Mouse (Mus musculus) left cerebral cortex, adult 8-10 months (tissue): ENCODE data around the gene Rerg. TPM values are rescaled to one million over a fixed set of nuclear protein-coding genes. Genes with fewer than 3 reads are reported as not detected.

Experiments used
- DNase-seq, 2 experiments: peaks; one replicate each; pipeline ENCODE4 v3.0.0; 2022; ENCODE audit warnings: low spot score in 2 of 2
- total RNA-seq, 4 experiments: library from RNA; stranded (reverse); gene quantifications; 2 replicates each; pipeline ENCODE4 v1.2.4; 2022

Gene Rerg
- total RNA-seq, 4 experiments from 2014 or later = 13.6 to 17.9 (median 15.1) TPM

DNA sequence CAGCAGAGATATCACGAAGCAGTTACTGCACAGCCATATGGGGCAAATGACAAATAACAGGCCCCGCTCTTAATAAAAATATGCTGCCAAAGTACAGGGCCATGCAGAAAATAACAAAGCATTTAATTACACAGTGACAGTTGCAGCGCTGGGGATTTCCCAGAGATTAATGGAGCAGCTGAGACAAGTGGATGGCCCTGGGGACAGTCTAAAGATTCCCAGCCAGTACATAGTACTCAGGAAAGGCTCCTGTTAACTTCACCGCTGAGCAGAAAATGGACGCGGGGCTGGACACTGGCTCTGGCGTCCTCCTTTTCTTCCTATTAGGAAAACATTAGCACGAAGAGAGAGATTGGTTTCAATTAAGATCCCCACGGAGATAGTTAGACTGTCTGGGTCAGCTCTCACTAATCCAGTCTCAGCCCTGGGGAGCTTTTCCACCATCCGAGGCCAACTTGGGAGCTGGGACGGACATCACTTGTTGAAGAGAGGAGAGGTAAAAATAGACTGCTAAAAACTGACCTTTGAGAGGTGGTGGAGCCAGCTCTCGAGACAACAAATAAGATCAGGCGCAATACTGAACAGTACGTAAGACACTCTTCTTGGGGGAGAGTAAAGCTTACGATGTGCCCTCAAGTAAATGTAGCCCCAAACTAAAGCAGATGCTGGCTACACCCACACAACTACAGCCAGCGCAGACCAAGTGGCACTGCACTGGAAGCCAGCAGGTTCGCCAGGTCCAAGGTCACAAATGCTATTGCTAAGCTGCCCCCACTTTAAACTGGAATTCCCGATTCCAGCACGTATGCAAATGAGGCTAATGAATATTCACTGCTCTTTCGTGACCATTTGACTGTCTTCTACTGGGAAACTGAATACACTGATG lies 34.5 kb downstream of the Rerg start:
- no peak for DNase-seq

GRCm38 (mm10) chr6:137131794-137132193 lies 38.5 kb downstream of the Rerg start:
- no peak for DNase-seq

- no peak for DNase-seq
Observed at GRCm38 (mm10) chr6:137131349-137131748, 38.9 kb downstream of the Rerg start.

DNA sequence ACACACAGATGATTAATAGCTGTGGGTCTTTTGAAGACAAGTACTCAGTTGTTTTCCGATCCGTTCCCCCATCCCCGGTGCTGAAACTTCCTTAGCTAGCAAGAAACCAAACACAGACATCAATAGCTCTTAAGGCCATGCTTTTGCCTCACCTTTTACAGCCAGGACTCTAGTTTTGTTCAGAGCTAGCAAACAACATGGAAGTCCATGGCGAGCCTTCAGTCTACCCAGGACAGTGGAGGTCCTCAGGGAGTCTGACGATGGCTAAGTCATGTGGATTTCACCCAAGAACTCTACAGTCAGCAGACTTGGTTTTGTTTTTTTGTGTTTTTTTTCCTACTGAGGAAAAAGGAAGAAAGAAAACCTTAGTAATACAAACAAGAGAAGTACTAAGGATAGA lies 43.4 kb downstream of the Rerg start:
- no peak for DNase-seq

DNA sequence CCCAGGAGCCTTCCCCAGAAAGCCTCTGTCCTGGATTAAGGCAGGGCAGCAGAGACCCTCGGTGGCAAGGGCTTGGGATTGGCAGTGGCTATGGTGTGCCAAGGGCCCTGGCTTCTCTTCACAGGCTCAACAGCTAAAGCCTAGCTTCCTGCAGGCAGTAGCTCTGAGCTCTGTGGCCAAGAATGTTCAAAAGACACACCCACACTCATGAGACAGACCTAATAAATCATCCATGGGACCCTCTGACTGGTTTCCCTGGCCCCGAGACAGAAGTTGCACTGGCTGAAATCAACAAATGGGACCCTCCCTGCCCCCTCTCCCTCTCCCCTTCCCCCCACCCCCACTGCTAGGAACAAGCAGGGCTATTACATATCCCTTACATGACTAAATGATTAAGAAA lies 44.1 kb downstream of the Rerg start:
- DNase-seq = no peak

DNA sequence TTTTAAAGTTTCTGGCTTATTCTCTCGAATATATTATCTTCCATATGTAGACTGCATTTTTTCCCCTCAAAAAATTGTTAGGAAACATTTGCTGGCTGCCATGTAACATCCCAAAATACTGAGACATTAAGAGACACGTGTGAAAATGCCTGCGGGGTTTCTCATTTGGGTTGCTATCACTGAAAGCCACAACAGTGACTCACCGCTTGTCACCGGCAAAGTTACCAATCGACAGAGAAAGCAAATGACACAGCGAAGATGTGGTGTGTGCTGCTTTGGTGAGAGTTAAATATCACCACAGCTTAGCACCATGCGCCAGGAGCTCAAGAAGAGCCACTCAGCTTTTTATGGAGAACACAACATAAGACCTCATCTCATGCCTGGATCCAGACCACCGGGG lies 44.9 kb downstream of the Rerg start:
- DNase-seq = peak in 1 of 2 experiments; percentile 29

GRCm38 (mm10) chr6:137125006-137125405 lies 45.3 kb downstream of the Rerg start:
- no peak for DNase-seq

GRCm38 (mm10) chr6:137116849-137117473 lies 53.3 kb downstream of the Rerg start:
- DNase-seq = no peak

GRCm38 (mm10) chr6:137114859-137115258 lies 55.4 kb downstream of the Rerg start:
- DNase-seq = no peak

DNA sequence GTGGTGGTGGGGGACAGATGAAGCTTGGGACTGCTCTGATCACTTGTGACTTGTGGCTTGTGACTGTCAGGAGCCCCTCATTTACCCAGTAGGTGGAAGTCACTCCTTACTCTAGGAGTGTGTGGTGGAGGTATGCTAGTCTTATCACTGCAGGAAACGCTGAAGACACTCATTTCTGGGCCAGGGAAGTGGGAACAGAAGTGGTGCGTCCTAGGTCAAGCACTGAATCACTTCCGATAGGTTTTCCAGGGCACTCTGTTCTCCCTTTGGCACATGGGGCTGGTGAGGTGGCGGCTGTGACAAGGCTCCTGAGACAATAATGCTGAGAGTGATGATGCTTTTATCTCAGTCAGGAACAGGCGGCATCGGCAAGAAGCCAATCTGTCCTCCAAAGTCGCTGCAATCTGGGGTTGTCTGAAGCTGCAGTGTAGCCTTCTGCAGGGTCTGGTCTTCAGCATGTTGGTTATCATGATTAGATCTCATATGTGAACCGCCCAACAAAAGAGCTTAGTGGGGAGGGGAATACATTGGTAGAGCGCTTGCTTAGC lies 59.0 kb downstream of the Rerg start:
- no peak for DNase-seq

GRCm38 (mm10) chr6:137110778-137111174 lies 59.5 kb downstream of the Rerg start:
- DNase-seq = no peak

DNA sequence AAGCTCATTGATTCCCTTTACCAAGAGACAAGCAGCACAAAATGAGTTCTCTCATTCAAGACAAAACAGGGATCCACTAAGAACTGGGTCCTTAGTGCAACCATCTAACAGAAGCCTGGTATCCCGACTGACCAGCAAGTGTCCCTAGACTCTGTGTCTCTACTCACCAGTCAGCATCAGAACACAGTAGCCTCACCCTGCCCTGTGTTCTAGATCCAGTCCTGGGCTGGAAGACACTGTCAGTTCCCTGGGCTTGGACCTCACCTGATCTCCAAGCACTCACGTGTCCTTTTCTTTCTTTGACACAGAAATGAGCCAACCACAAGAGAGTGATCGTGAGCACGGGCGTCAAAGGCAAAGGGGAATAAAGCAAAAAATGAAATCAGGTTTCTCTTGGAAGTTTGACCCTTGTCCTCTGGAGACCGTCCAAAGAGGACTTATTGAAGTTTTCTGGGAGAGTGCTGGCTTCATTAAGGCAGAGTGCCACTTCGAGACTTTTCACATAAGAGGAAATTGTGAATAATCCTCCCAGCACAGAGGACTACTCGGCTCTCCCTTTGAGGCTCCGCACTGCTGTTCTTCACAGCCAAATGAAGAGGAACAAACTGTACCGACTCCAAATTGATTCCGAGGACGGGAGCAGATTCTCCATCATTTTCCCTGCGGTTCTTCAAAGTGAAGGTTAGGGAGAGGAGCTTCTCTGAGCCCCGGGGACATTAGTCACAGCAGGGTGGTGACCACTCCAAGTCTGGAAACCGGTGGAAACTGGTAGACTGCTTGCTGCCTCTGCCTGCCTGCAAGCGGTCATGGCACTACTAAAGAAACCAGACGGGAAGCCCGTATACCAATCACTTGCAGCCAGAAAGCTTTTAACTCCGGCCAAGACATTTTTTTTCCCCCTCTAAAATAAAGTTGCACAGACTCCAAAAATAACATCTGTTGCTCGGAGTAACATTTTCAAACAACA lies 60.2 kb downstream of the Rerg start:
- no peak for DNase-seq

DNA sequence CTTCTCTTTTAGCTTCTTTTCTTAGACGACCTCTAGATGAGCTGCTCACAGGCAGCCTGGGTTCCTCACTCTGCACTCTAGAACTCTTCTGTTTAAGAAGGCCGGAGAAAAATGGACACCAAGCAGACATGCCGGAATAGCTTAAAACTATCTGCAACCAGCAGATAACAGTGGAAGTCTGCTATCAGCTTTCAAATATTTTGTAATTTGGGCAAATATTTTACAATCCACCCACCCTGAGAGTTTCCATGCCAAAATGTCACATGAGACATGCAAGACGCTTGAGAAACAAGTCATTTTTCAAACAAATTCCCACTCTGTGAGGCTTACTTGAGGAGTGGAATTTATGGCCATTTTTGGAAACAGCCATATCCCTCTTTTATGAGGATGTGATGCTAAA lies 65.0 kb downstream of the Rerg start:
- no peak for DNase-seq

DNA sequence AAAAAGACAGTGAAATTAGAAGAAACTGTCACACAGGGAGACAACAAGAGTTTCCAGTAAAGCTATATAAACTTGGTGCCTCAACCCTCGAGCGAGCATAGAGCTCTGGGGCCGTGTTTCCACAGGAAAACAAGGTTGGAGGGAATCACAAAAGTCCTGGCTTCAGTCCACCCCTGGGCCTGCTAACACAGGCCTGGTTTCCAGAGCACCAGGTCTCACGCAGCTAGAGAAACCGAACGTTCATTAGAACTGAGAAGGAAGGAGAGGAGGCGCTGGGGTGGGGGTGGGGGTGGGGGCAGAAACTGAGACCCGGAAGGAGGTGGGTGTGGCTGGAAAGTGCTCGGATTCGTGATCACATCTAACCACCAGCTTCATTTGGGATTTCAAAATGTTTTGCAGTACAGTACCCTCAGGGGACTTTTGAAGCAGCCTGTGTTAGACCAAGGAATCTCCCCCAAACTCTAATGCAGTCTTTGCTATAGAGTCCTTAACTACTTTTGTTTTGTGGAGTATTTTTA lies 67.6 kb downstream of the Rerg start:
- no peak for DNase-seq

DNA sequence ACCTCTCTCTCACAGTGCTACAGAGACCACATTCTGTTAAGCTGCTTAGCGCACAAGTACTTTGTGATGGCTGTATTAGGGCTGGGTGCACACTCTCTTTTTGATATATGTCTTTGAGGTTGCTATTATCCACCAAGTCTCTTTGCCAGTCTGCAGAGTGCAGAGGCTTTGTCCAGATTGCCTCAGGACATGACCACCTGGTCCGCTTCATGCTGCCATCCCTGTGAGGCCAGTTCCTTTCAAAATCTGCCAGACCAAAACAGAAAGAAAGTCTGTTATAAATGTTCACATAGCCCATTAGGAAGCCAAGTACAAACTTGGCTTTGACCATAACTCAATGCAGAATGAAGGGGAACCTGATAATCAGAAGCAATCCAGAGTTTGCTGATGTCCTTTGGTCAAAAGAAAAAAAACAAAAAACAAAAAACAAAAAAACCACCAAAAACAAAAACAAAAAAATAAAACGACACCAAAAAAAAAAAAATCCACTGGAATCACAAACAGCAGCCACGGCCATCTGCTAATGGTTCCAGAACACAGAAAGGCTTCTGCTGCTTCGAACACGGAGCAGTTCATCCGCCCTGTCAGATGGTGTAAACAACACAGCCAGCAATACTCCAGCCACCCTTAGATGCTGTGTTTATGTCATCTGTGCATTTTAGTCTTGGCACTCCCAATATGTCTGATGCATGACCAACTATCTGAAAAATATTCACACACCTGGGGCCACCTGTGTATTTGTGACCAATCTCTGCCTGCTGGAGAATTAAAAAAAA lies 68.2 kb downstream of the Rerg start:
- DNase-seq = no peak

DNA sequence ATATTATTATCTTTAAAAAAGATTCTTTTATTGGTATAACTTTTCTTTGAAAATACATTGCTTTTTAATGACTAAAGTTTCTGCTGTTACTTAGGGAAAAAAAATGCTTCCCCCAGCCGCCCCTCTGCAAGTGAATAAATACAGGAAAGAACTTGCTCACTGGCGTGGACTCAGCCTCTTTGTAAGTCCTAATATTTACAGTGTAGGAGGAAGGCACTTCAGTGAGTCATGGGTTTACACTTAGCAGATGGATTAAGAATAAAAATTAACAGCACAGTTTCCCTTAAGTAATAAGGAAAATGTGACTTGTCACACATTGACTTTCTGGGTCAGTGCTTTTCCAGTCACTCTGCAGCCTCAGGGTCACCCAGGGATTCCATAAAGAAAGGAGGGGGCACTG lies 70.0 kb downstream of the Rerg start:
- DNase-seq = no peak

- no peak for DNase-seq
Observed at GRCm38 (mm10) chr6:137098232-137099191, 71.8 kb downstream of the Rerg start.

DNA sequence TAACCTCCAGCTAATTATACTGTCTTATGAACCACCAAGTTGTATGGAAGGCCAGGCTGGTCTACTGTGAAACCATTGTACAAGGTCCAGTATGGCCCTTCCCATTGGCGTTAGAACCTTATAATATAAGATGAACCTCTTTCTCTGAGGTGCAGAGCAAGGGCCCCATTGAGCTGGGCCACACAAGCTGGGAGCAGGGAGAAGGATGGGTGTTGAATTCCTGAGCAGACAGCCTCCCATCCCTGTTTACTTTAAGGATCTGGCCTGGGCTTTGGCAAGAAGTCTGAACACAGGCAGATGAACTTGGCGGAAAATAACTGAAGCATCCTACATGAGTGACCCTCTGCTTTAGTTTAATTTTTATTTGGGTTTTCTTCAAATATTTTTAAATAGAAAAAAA lies 75.8 kb downstream of the Rerg start:
- DNase-seq = no peak

DNA sequence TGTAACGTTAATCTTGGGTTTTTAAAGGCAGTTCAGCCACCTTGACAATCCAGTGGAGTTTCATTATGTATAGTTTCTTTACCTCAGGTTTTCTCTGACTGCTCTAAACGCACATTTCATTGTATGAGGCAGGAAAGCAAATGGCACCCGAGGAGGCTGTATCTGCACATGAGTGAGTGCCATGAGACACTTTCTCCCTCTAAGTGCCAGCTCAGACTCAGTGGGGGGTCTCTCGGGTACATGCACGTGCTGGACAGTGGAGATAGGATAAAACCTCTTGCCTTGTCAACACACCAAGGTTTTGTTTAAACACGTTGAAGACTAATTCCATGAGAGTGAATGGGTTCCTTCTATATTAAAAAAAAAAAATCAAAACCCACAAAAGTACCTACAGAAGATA lies 81.8 kb downstream of the Rerg start:
- DNase-seq = no peak
